Mouse (Mus musculus) myocyte (in vitro differentiated cells): Measurements from ENCODE around the gene BC035947.

Experiments
- E2F4 ChIP-seq: IDR thresholded peaks from one replicate; pipeline ENCODE4 v1.6.1; 2011; ENCODE audit warnings: mild to moderate bottlenecking, control low read depth, moderate library complexity; ENCODE audit not compliant: insufficient read depth
- MAX ChIP-seq: IDR thresholded peaks from one replicate; pipeline ENCODE4 v1.6.1; 2011; ENCODE audit warnings: low read depth, mild to moderate bottlenecking, control low read depth
- POLR2A ChIP-seq: IDR thresholded peaks from one replicate; pipeline ENCODE4 v1.6.1; 2011; ENCODE audit warnings: low read depth, mild to moderate bottlenecking, control low read depth, moderate library complexity; ENCODE audit not compliant: insufficient read length
- POLR2AphosphoS2 ChIP-seq: IDR thresholded peaks from one replicate; pipeline ENCODE4 v1.6.1; 2011; ENCODE audit warnings: low read depth, control low read depth; ENCODE audit not compliant: insufficient read length
- REST ChIP-seq: IDR thresholded peaks from one replicate; pipeline ENCODE4 v1.6.1; 2011; ENCODE audit warnings: mild to moderate bottlenecking, control low read depth, moderate library complexity; ENCODE audit not compliant: insufficient read depth, insufficient read length
- USF1 ChIP-seq: IDR thresholded peaks from one replicate; pipeline ENCODE4 v1.6.1; 2011; ENCODE audit warnings: low read depth, mild to moderate bottlenecking, control low read depth, moderate library complexity

DNA sequence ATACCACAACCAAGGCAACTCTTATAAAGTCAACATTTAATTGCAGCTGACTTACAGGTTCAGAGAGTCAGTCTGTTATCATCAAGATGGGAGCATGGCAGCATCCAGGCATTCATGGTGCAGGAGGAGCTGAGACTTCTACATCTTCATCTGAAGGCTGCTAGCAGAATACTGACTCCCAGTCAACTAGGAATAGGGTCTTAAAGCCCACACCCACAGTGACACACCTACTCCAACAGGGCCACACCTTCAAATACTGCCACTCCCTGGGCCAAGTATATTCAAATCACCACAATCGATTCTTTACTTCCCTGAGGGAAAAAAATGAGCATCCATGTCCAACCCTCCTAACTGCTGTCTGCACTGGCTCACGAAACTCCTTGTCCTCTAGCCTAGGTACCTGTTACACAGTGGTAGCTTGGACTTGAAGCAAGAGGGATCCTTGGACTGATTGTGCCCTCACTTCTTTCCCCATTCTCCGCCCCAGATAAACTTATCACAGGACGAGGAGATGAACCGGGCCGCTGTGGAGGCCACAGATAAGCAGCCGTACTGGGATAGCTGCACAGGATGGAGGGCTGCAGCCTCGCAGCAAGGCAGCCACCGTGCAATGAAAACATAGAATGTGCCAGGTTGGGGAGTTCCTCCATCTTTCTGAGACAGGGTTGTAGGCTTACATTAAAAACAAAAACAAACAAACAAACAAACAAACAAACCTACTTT, 22.6 kb upstream of the BC035947 start:
- TF ChIP-seq E2F4 (no peak), USF1 (no peak), POLR2A (no peak), MAX (no peak), REST (no peak), POLR2AphosphoS2 (no peak)
